Mouse (Mus musculus) splenic B cell, adult 2 months (primary cell): ENCODE measurements around the gene Psmd11.

Experiments
- DNase-seq: peaks from one replicate; pipeline ENCODE4 v3.0.0-alpha.2; 2011; ENCODE audit warnings: low read depth, low spot score
- H3K27me3 ChIP-seq: 2 replicates; pipeline ENCODE4 v1.6.1; 2012; ENCODE audit warnings: mild to moderate bottlenecking, low read length, moderate library complexity, mixed read lengths; ENCODE audit not compliant: control insufficient read depth, poor library complexity, insufficient read depth, severe bottlenecking
- H3K36me3 ChIP-seq: 2 replicates; pipeline ENCODE4 v1.6.1; 2012; ENCODE audit warnings: mild to moderate bottlenecking, low read length, moderate library complexity, mixed read lengths; ENCODE audit not compliant: control insufficient read depth, poor library complexity, insufficient read depth, severe bottlenecking

Gene Psmd11

GRCm38 (mm10) chr11:80518421-80519367 is 90.3 kb downstream of the Psmd11 start:
- H3K27me3 ChIP-seq: no peaks in the 10 kb centered on the region
- no peaks in the 10 kb centered on the region for H3K36me3 ChIP-seq
- DNase-seq: no peak

DNA sequence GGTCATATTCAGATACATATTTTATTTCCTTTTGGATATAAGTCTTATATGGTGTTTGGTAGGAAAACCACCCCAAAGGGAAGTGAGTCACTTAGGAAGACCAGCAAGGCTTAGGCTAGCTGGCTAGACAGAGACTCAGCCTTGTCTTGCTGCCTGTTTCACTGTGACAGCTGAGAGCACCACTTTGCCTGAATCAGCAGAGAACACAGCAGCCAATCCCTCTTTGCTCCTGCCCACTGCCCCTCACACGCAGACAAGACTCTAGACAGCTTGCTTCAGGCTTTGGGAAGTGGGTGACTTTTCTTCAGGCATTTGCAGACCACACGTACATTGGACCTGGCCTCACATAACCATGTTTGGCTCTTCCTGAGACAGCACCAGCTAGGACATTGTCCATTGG is 92.7 kb downstream of the Psmd11 start:
- no peak for DNase-seq
- H3K27me3 ChIP-seq: no peaks in the 10 kb centered on the region
- H3K36me3 ChIP-seq: no peaks in the 10 kb centered on the region
